Mouse (Mus musculus) retina, postnatal 7 days (tissue): ENCODE results near the gene Esrrg.

Experiments
- DNase-seq: peaks from one replicate; pipeline ENCODE4 v3.0.0-alpha.2; 2012; ENCODE audit warnings: low read depth, low spot score

Gene Esrrg

DNA sequence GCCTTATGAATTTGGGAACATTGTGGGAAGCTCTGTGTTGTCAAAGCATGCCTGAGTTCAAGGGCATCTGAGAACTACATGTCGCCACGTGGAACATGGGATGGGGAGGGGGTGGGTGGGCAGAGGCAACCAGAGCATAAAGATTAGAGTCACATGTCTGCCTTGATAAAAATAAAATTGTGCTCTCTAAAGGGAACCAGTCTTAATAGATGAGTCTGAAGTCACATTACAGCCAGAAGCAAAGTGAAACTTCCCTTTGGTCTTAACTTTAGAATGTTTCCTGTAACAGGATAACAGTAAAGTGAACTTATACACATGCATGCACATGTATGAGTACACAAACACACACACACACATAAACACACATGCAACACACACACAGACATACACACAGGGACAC, 545.1 kb downstream of the Esrrg start:
- no peak for DNase-seq

DNA sequence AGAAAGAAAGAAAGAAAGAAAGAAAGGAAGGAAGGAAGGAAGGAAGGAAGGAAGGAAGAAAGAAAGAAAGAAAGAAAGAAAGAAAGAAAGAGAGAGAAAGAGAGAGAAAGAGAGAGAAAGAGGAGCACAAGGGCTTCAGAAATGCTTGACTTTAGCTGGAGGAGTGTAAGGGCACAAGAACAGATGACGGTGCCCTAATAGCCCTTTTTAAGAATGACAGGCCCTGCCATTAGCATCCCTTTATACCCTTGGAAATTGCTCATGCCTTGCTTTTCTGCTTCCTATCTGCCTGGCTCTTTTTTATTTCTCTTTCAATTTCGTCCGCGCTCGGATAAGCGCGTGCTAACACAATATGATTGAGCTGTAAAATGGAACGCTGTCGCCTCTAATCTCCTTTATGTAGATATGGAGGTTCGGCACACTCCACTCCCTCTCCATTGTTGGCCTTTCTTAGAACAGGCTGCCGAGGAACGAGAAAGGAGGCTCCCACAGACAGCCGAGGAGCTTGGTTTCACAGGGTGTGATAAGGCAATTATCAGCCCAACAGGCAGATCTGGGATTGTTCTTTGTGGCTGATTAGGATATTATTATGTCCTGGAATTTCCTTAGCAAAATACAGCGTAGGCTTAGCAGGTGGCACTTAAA, 546.0 kb downstream of the Esrrg start:
- DNase-seq: no peak

DNA sequence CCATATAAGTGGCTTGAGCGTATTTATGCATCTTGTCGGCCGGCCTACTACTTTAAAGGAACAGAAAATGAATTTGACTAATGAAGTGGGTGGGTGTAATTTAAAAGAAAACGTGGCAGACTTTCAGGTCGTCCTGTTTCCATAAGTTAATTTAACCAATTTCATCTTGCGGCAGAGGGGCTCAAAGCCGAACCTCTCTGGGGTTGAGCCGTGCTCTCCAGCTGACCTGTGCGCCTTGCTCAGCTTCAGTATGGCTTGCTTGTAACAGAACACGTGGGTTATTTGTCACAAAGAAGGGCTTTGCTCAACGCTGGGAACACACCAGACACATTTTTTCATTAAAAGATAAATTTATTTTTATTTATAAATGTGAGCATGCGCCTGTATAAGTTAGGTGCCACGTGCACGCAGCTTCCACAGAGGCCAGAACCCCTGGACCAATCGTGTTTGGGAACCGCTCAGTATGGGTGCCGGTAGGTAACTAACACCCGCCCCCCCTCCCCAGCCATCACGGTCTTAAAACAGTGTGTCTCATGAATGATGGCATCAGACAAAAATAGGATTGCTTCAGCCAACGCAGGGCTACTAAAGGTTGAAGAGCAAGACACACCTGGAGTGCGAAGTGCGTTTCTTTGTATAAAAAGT, 546.7 kb downstream of the Esrrg start:
- no peak for DNase-seq

DNA sequence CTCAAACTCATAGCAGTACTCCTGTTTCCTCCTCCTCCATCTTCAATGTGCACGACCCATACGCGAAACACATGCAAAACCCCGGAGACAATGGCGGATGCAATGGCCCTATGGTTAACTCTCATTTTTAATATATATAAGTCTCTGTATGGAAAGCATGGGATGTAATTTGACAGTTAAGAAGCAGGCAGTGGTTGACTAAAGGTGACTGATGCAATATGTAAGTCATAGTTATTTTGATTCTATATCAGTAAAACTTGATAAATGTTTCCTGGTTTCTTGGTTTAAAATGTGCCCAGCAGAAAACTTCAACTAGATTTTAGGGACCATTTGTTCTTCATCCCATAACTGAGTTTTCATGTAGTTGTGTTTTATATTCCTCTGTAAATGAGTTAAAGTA, 547.9 kb downstream of the Esrrg start:
- DNase-seq: no peak

DNA sequence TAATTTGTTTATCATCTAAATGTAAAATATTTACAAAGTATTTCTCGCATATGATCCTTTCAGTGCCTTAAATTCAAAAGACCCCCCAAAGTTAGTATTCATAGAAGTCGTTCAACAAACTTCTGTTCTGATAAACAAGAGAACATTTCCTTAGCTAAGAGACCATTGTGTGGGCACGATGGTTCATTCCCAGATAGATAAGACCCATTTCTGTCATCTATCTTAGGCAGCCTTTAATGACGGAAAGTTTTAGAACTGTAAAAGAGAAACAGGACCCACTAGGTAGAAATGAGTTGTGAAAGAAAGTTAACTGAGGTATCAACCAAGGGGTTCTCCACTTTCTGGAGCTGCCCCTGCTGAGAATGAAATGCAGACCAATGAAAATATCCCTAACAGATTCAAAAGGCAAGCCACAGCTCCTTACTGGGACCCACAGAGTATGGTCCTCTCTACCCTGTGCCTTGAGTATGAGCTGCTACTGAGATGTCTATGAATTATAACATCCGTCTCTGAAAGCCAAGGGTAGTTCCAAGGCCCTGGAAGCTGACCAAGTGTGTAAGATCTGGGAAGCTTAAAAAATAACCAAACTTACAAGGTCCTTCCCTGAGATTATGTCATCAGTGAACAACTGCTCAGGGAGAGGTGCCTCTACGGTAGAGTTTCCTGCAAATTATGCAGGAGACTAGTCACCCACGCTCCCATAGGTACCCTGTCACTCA, 548.8 kb downstream of the Esrrg start:
- no peak for DNase-seq

DNA sequence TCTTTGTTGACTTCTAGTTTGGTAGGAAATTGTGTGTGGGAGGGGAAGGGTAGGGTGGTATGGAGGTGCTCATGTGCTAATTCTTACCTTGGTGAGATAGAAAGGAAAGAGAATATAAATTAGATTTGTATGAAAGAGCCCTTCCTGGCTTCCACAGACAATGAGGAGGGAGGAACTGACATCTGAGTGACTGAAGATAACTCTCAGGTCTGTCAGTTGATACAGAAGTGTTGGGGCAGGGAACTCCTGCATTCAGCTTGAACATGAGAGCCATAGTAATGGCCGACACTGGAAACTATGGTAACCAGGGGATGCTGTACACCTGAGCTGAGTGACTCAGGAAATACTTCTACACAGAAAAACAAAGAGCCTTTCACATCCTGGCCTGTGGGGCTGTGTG, 550.1 kb downstream of the Esrrg start:
- no peak for DNase-seq

DNA sequence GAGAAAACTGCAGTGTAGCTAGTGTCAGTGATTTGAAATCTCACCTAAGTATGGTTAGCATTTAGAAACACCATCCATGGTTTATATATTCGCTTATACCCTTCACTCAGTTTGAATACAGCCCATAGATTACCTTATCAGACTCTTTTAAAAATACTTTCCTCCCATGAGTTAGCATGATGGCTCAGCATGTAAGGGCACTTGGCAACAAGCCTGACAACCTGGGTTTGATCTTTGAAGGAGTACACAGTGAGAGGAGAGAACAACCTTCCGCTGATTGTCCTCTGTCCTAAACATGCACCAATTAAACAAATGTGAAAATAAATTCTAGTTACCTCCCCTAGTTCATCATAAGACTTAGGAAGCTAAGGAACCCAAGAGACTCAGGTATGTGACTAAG, 550.5 kb downstream of the Esrrg start:
- no peak for DNase-seq

DNA sequence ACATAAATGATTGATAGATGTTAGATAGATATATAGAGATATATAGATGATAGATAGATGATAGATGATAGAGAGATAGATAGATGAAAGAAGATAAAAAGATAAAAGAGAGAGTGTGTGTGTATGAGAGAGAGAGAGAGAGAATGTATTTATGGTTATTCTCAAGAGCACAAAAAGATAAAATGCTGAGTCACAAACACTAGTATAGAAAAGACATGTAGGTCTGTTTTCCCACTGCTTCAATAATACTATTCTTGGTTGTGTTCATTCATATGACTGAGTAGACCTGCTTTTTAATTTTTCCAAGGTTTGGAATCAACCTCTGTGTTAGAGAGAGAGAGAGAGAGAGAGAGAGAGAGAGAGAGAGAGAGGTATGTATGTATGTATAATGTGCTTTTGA, 554.5 kb downstream of the Esrrg start:
- DNase-seq: no peak

DNA sequence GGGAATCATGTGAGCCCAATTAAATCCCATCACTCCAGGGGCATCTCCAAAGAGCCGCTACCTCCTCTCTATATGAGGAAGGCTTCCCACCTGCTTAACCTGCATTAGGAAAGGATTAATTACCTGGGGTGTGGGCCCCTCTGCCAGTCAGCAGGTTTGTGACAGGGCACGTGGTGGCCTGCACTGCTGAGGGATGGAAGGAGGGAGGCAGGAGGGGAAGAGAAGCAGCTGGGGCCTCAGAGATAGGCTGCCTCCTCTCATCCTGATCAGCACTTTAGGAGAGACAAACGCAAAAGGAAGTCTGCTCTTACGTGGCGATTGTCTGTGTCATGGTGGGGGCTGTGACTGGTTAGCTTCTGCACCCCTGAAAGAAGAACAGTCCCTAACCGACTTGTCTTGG, 555.7 kb downstream of the Esrrg start:
- DNase-seq: no peak

DNA sequence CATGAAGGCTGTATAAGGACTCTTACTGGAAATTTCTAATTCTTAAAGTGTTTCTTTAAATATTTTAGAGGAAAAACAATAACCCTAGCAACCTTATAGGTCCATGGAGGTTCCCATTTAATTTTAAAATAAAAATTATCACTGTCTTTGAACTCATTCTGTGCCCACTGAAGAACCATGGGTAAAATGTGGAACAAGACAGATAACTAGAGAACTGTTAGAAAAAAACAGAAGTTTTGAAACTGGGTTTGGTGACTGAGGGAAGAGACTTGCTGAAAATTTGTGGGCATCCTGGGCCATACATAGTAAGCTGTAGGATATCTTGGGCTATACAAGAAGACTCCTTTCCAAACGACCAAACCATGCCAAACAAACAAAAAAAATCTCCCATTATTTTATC, 565.3 kb downstream of the Esrrg start:
- no peak for DNase-seq

DNA sequence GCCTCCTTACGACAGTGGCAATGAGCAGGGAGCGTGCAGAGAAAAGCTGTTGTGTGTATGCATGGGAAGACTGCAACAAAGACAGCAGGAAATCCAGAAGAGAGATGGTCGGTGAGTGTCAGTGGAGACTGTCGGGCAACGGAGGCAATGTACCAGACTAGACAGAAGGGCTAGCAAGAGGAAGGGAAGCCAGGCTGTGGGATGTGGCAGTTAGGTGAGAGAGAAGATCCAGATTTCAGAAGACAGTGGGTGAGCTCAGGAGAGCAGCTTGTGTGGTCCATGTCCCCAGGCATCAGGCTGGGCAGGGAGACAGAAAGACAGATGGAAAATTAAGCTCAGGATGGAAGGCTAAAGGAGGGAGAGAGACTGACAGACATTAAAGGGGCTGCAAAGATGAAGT, 574.4 kb downstream of the Esrrg start:
- no peak for DNase-seq

DNA sequence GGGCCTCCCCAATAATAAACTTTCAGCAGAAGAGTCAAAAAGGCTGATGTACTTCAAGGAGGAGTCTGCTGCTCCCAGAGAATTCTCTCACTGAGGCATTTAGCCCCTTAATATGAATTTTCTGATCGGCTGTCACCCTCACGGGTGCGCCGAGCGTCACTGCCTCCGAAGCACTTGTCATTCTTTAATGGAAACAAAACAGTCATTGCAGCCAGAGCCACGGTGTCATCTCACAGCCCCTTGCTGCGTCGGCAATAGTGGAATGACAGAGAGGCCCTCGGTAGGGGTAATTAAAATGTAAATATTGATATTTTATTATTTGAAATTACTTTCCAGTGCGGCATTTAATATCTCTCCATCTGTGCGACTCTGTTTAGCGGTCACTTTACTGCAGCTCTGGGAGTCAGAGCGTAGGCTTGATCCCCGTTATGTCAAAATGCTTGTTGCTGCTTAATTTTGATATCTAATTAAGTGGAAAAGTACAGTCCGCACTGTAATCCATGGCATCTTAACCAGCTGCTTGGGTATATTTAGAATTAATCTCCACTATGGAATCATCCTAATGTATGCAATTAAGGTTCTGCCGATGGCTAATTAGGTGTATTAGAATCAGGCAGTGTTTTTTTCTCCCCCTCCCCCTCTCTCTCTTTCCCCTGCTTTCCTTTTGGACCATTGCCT, 578.0 kb downstream of the Esrrg start:
- DNase-seq: no peak

DNA sequence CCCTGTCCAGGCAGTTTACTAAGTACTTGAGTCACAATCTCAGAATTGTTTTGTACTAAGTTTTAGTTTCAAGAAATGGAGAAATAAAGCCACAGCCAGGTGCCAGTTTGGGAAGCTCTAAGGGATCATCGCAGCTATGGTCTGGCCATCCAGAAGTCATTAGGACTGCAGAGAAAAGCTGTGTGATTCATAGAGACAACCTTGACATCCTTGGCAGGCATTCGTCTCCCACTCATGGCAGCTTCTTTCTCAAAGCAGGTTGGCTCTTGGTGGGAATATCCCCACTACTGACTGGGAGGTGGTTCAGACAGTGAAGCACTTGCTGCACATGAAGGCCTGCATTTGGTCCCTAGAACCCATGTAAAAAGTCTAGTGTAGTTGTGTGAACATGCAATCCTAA, 584.4 kb downstream of the Esrrg start:
- no peak for DNase-seq

DNA sequence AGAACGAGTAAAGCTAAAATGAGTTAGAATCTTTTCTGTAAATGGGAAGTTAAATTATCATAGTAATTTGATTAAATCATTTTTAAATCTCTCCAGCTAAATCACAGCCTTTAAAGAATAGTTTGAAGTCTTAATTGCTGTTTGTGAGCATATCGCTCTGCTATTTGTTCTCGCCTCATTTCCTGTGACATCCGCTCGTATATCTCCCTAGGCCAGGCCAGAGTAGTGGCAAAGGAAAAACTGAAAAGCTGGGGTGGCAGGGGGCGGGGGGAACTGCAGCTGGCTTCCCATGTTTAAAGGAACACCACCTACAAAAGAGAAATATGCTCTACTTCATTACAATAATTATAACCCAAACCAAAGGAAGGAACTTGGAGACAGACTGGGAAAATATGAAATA, 598.8 kb downstream of the Esrrg start:
- DNase-seq: no peak

DNA sequence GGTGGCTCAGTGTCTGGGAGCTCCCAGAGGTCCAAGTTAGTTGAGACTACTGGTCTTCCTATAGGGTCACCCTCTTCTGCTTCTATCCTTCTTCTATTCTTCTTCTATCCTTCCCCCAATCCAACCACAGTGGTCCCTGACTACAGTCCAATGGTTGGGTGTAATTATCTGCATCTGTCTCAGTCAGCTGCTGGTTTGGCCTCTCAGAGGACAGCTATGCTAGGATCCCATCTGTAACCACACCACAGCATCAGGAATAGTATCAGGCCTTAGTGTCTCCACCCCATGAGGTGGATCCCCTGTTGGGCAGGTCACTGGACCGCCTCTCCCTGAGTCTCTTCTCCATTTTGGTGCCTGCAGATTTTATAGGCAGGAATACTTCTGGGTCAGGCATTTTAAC, 600.4 kb downstream of the Esrrg start:
- no peak for DNase-seq

DNA sequence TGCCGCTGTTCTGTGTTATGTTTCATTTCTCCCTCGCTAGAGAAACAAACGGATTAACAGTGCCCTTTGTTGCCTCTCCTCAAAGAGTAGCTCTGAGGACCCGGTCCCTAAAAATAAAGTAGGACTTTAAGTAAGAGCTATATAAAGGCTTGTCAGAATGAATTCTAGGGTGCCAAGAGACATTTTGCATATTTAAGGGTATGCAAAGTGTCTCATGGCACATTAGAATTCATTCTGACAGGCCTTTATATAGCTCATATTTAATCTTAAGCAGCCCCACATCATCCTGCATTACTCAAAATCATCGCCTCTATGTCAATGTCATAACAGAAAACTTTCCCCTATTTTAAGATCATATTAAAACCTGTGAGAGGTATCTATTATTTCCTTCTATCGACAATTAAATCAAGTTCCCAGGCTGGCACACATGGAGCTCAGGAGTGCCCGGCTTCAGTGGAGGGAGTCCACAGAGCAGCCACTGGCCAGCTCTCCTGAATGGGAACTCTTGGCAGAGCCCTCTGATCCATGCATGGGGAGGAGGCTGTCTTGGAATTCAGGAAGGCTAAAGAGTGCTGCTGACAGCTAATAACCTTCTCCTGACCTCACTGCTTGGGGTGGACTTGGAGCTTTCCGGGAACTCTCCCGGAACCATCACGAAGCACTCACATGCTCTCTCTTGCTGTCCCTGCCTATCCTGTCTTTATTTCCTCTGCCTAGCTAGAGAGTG, 606.5 kb downstream of the Esrrg start:
- DNase-seq: no peak

DNA sequence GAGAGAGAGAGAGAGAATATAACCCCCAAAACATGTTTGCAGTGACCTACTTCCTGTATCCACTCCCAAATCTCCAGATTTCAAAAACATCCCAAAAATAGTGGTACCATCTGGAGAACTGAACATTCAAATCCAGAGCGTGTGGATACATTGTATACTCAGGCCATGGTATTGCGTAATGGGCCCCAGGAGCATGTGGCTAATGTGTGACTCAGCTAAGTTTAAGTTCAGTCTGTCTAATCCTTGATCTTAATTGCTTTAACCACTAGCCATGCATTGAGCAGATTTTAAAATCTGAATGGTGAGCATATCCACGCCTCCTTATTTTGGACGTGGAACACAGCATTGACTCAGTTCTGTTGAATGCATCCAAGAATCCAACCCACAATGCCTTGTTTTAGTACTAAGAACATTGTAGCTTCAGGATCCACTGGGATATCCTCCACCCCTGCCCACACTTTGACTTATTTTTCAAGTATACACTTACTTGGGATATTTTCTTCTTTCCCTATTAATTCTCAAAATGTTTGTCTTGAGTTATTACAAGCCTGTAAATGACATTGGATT, 612.7 kb downstream of the Esrrg start:
- DNase-seq: no peak

DNA sequence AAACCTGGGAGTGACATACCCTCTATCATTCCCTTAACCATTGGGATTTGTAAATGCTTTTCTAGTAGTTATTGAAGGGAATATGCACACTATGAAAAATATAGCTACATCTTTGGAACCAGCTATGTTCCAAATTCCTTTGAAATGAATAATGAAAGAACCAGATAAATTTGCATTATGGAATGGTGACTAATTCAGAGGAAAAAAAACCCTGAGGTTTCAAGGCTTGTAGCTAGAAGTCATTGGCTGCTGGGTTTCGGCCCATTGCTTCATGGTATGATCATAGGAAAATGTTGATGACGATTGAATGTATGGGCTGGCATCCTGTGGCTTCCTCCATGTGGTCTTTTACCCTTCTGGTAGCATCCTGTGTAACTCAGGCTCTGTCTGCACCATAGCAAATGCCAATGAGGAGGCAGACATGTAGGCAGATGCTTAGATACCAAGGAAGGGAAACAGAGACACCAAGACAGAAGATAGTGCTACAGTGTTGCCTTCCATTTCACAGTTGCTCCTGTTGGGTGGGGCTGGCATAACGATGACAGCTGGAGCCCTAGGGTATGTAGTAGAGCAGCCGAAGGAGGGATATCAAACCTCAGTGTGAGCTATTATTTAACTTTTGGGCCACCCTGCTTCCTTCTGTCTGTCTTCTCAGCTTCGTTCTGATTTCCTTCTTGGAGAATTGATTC, 624.6 kb downstream of the Esrrg start:
- no peak for DNase-seq

DNA sequence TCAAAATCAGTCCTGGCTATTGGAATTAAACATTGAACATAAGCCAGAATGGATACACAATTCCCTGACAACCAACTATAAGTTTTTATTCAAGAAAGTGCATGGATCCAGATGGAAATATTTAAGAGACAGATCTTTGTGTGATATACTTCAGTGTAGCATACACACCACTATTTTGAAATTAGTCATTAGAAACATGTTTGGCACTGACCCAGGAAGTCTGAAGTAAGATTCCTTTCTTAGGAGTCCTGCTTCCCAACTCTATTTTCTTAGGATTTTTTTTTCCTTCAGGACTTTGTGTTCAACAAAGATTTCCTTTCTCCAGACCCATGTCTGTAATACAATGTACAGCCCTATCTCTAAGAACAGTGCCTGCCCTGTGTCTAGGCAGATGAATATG, 630.0 kb downstream of the Esrrg start:
- DNase-seq: no peak

DNA sequence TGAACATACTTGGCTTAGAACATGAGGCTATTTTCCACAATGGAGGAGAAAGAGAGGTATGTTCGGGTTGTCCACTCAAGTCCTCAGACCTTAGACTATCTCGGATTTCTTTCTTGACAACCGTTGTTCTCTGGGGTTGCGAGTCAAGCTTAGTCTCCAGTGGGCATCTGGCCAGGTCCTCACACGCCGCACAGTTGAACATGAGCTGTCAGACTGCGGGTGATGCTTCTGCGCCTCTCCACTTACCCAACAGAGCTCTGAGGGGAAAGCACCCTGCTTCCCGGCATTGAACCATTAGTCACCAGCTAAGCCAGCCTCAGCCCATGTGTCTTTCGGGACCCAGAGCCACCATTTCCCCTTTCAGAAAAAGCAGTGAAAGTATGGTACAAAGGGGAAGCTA, 633.2 kb downstream of the Esrrg start:
- DNase-seq: no peak

DNA sequence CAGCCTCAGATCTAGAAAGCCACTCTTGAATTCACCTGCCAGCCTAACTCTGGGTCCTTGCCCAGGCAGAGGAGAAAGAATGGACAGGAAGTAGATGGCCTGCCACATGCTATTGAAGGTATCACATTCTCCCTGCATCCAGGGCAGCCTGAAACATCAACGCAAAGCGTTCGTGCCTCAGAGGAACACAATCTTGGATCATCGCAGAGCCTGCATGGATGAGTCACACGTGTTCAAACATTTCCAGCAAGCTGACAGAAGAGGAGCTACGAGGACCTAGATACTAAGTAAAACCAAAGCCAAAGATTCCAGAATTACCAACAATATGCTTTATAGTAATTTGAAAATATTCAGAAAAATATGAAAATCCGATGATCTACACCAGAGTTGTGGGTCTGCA, 648.9 kb downstream of the Esrrg start:
- no peak for DNase-seq
